Mouse (Mus musculus): ENCODE data around the gene Hbq1b. TPM values are rescaled to one million over a fixed set of nuclear protein-coding genes. Genes with fewer than 3 reads are reported as not detected.
"Not testable (repeated sequence)": the region's sequence is repeated elsewhere in the genome, so short reads cannot be mapped to it uniquely, and the experiment has no call there.

Gene Hbq1b
- polyA plus RNA-seq, 1 experiment: 62.0 TPM

DNA sequence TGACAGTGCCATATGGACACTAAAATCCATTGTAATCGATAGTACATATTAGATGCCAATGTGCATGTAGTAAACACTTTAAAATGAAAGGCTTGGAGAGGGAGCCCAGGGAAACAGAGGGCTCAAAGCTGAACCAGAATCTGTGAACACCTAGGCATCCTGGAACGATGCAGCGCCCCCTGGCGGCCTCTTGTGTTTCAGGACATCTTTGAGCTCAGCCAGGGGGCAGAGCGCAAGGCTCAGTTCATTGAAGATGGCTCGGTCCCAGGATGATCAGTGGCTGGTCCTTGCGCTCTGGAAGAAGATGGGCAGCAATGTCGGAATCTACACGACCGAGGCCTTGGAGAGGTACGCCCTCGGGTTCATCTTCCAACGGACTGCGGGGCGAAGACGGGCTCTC lies 13.1 kb downstream of the Hbq1b start, which contains the start of gene Hbq1a:
Gene Hbq1a (plus strand): TSS at position 205 of the 400 bp plus-strand sequence.
- H3K36me3 ChIP-seq (ENCODE audit: control insufficient read depth, insufficient read depth, low read length); H3K27ac ChIP-seq (ENCODE audit: insufficient read depth, low read length); H3K27me3 ChIP-seq (ENCODE audit: control insufficient read depth, insufficient read depth, low read length); H3K4me3 ChIP-seq (ENCODE audit: extremely low read depth, insufficient read depth, insufficient read length); H3K4me1 ChIP-seq (ENCODE audit: control insufficient read depth, insufficient read depth, insufficient read length): not testable (repeated sequence)
- TF ChIP-seq CTCF (IDR thresholded peaks at IDR 0.05; ENCODE audit: extremely low read depth, insufficient read depth, insufficient read length, insufficient replicate concordance): peak; percentile 40; the same call in 1 of the 2 replicates
- peak in 1 of 2 experiments; percentile 25 for DNase-seq (ENCODE audit: low read depth in 1 of 2, low spot score in 2 of 2)
- 8% methylated on average over 16 of the region's 16 CpGs for WGBS

DNA sequence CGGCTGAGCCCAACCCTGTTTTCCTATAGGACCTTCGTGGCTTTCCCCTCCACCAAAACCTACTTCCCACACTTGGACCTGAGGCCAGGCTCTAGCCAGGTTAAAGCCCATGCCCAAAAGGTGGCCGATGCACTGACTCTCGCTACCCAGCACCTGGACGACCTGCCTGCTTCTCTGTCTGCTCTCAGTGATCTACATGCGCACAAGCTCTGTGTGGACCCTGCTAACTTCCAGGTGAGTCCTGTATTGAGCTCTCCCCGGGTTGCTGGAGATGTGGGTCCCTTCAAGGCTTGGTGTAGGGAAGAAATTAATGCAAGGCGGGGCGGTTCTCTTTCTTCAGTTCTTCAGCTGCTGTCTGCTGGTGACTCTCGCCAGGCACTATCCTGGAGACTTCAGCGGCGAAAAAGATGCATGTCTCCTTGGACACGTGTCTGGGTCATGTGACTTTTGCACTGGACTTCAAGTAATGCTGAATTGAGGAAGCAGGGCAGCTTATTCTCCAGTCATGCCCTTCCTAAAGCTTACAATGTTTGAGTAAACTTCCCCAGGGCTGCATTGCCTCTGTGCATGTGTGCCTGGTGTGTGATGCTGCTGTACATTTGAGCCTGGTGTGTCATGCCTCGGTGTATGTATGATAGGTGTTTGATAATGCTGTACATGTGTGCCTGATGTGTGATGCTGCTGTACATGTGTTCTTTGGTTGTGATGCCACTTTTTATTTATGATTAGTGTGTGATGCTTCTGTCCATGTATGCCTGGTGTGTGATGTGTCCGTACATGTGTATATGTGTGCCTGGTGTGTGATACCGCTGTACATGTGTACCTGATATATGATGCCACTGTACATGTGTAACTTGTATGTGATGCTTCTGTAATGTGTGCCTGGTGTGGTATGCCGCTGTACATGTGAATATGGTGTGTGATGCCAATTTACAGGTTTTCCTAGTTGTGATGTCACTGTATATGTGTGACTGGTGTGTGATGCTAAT lies 13.8 kb downstream of the Hbq1b start:
- no peak for DNase-seq (ENCODE audit: low read depth in 1 of 2, low spot score in 2 of 2)
- Histone ChIP-seq H3K27me3 (ENCODE audit: control insufficient read depth, insufficient read depth, low read length) (no peaks in the 10 kb centered on the region), H3K36me3 (ENCODE audit: control insufficient read depth, insufficient read depth, low read length) (no peaks in the 10 kb centered on the region), H3K4me3 (ENCODE audit: extremely low read depth, insufficient read depth, insufficient read length) (no peak overlapping the region), H3K27ac (ENCODE audit: insufficient read depth, low read length) (no peak overlapping the region), H3K4me1 (ENCODE audit: control insufficient read depth, insufficient read depth, insufficient read length) (no peaks in the 10 kb centered on the region)
- 44% methylated on average over 14 of the region's 17 CpGs for WGBS
- TF ChIP-seq POLR2A (IDR thresholded peaks at IDR 0.05; ENCODE audit: low read depth, low read length): no peak
- no peak for TF ChIP-seq CTCF (IDR thresholded peaks at IDR 0.05; ENCODE audit: extremely low read depth, insufficient read depth, insufficient read length, insufficient replicate concordance)

DNA sequence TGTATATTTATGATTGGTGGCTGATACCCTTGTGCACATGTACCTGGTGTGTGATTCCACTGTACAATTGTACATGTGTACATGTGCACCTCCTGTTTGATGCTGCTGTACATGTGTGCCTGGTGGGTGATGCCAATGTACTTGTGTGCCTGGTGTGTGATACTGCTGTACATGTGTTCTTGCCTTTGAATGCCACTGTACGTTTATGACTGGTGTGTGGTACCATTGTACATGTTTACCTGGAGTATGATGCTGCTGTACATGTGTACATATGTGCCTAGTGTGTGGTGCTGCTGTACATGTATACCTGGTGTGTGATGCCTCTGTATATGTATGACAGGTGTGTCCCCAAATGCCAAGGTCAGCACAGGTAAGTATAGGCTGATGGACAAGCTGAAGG lies 14.7 kb downstream of the Hbq1b start:
- H3K4me1 ChIP-seq (ENCODE audit: control insufficient read depth, insufficient read depth, insufficient read length): no peaks in the 10 kb centered on the region
- no peak for DNase-seq (ENCODE audit: low read depth in 1 of 2, low spot score in 2 of 2)
- H3K4me3 ChIP-seq (ENCODE audit: extremely low read depth, insufficient read depth, insufficient read length): no peak overlapping the region
- no peaks in the 10 kb centered on the region for H3K36me3 ChIP-seq (ENCODE audit: control insufficient read depth, insufficient read depth, low read length)
- no peak overlapping the region for H3K27ac ChIP-seq (ENCODE audit: insufficient read depth, low read length)
- TF ChIP-seq POLR2A (IDR thresholded peaks at IDR 0.05; ENCODE audit: low read depth, low read length) (no peak), CTCF (IDR thresholded peaks at IDR 0.05; ENCODE audit: extremely low read depth, insufficient read depth, insufficient read length, insufficient replicate concordance) (no peak)
- WGBS: 81% methylated on average over 1 of the region's 1 CpGs
- H3K27me3 ChIP-seq (ENCODE audit: control insufficient read depth, insufficient read depth, low read length): no peaks in the 10 kb centered on the region

DNA sequence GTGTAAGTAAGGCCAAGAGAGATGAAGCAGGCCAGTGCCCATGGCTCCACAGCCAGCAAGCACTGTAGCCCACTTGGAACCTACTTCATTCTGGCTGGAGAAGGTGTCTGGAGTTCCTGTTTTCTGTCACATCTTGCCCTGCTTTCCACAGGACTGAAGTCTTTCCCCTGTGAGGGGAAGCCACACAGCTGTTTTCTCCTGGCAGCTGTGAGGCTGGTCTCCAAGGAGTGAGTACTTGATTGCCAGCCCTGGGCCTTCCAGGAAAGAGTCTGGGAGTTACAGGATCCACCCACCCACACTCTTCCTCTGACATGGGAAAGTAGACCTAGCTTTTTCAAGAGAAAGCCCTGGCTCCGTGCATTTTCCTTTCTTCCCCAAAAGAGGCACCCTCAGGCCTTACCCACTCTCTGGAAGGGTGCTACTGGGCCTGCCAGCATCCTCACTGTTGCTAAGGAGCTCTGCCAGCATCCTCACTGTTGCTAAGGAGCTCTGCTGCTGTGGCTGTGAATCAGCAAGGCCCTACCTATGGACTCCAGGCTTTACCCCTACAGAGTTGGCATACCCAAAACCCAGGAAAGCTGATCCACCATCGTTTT lies 16.2 kb downstream of the Hbq1b start:
- H3K27me3 ChIP-seq (ENCODE audit: control insufficient read depth, insufficient read depth, low read length): no peaks in the 10 kb centered on the region
- H3K4me3 ChIP-seq (ENCODE audit: extremely low read depth, insufficient read depth, insufficient read length): no peak overlapping the region
- no peak for DNase-seq (ENCODE audit: low read depth in 1 of 2, low spot score in 2 of 2)
- 54% methylated on average over 2 of the region's 2 CpGs for WGBS
- TF ChIP-seq CTCF (IDR thresholded peaks at IDR 0.05; ENCODE audit: extremely low read depth, insufficient read depth, insufficient read length, insufficient replicate concordance): no peak
- TF ChIP-seq POLR2A (IDR thresholded peaks at IDR 0.05; ENCODE audit: low read depth, low read length): no peak
- no peaks in the 10 kb centered on the region for H3K4me1 ChIP-seq (ENCODE audit: control insufficient read depth, insufficient read depth, insufficient read length)
- H3K27ac ChIP-seq (ENCODE audit: insufficient read depth, low read length): no peak overlapping the region
- no peaks in the 10 kb centered on the region for H3K36me3 ChIP-seq (ENCODE audit: control insufficient read depth, insufficient read depth, low read length)

DNA sequence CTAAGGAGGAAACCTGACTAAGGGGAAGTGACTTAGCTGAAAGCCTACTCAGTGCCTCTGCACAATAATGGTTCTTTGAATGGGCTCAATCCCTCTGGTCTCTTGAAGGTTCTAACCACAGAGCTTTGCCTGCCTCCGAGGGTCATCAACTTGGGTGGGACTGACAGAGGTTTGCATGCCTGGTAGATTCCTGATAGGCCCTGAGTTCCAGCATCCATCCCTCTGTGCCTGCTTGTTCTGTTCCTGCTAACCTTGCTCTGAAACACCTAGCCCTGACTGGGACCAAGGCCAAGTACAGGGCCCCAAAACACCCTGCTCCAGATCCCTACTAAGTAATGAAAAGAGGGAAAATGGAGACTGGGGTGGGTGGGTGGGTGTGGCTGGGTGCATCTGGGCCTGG lies 16.7 kb downstream of the Hbq1b start:
- no peak for DNase-seq (ENCODE audit: low read depth in 1 of 2, low spot score in 2 of 2)
- no peak for TF ChIP-seq POLR2A (IDR thresholded peaks at IDR 0.05; ENCODE audit: low read depth, low read length)
- TF ChIP-seq CTCF (IDR thresholded peaks at IDR 0.05; ENCODE audit: extremely low read depth, insufficient read depth, insufficient read length, insufficient replicate concordance): no peak
- H3K27me3 ChIP-seq (ENCODE audit: control insufficient read depth, insufficient read depth, low read length): no peaks in the 10 kb centered on the region
- WGBS: 68% methylated on average over 1 of the region's 1 CpGs
- no peaks in the 10 kb centered on the region for H3K4me1 ChIP-seq (ENCODE audit: control insufficient read depth, insufficient read depth, insufficient read length)
- H3K27ac ChIP-seq (ENCODE audit: insufficient read depth, low read length): no peak overlapping the region
- no peak overlapping the region for H3K4me3 ChIP-seq (ENCODE audit: extremely low read depth, insufficient read depth, insufficient read length)
- no peaks in the 10 kb centered on the region for H3K36me3 ChIP-seq (ENCODE audit: control insufficient read depth, insufficient read depth, low read length)

DNA sequence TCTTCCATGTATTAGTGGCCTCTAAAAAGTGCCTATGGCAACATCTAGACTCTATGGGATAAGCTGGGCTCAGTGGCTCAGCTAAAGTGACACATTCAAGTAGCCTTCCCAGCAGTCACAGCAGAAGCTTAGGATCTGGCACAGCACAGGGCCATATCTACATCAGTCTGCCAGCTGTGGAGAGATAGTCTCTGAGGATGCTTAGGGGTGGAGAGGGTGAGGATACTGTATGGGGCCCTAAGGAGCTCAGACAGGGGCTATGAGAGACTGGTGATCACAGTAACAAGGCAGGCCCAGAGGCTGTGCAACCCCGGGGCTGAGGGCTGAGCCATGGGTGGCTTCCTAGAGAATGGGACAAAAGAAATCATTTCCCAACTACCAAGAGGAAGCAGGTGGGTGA lies 20.2 kb downstream of the Hbq1b start:
- H3K36me3 ChIP-seq (ENCODE audit: control insufficient read depth, insufficient read depth, low read length): no peaks in the 10 kb centered on the region
- 93% methylated on average over 1 of the region's 1 CpGs for WGBS

More for the DNA sequence above, 20.2 kb downstream of the Hbq1b start:
- no peak overlapping the region for H3K4me3 ChIP-seq (ENCODE audit: extremely low read depth, insufficient read depth, insufficient read length)
- TF ChIP-seq CTCF (IDR thresholded peaks at IDR 0.05; ENCODE audit: extremely low read depth, insufficient read depth, insufficient read length, insufficient replicate concordance) (no peak), POLR2A (IDR thresholded peaks at IDR 0.05; ENCODE audit: low read depth, low read length) (no peak)
- no peaks in the 10 kb centered on the region for H3K4me1 ChIP-seq (ENCODE audit: control insufficient read depth, insufficient read depth, insufficient read length)
- no peak for DNase-seq (ENCODE audit: low read depth in 1 of 2, low spot score in 2 of 2)
- H3K27ac ChIP-seq (ENCODE audit: insufficient read depth, low read length): no peak overlapping the region
- no peaks in the 10 kb centered on the region for H3K27me3 ChIP-seq (ENCODE audit: control insufficient read depth, insufficient read depth, low read length)
